Mouse (Mus musculus): ENCODE measurements around the gene Tmem216. TPM values are rescaled to one million over a fixed set of nuclear protein-coding genes. Genes with fewer than 3 reads are reported as not detected.

Tmem216 gene
- polyA plus RNA-seq, 1 experiment from 2014 or later: 23.9 TPM

DNA sequence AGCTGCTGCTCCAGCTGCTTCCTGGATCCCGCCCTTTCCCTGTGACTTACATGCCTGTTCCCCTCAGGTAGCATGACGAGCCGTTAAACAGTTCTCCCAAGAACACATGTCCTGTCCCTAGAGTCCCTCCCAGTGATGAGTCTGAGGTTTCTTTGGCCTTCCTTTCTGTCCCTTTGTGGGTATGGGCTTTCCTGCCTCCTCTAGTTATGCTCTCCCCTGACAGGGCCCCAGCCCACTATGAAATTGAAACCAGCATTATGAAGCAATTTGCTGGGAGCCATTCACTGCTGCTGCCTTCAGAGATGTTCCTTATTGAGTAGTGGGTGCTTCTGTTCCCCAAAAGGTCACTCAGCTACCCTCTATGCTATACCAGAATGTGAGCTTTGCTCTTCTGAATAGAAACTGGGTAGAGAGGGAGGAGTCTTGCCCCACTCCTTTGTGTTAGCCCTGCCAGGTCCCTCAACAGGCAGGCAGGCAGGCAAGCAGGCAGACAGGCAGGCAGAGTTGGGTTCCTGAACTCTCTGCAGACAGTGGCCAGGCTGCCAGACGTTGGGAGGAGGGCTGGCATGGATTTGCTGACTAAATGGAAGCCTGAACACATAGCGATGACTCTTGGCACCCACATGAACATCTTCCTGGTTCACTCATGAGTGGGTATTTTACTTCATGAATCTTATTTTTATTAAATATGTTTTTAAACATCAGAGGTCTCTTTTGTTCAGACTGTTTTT is 33.3 kb upstream of the Tmem216 start:
- no peak for DNase-seq (ENCODE audit: low spot score)
- H3K27me3 ChIP-seq (ENCODE audit: control insufficient read depth, insufficient read depth, low read length): no peaks in the 10 kb centered on the region
- ATAC-seq (ENCODE audit: low FRiP score, low TSS enrichment): no peak
- H3K27ac ChIP-seq (replicated peaks): no peak overlapping the region
- H3K4me1 ChIP-seq (replicated peaks; ENCODE audit: control insufficient read depth, insufficient read depth): no peaks in the 10 kb centered on the region
- WGBS: 57% methylated on average over 5 of the region's 5 CpGs
- H3K9ac ChIP-seq (ENCODE audit: low read length): no peak overlapping the region
- H3K4me3 ChIP-seq (ENCODE audit: low read depth, low read length): no peak overlapping the region
- no peaks in the 10 kb centered on the region for H3K36me3 ChIP-seq (ENCODE audit: control insufficient read depth, insufficient read depth, low read length)
- no peaks in the 10 kb centered on the region for H3K9me3 ChIP-seq (ENCODE audit: control insufficient read depth, low read length)
- no peak for TF ChIP-seq CTCF (IDR thresholded peaks at IDR 0.05; ENCODE audit: low read depth)
- TF ChIP-seq EP300 (optimal IDR thresholded peaks at IDR 0.05): no peak
- H3K4me2 ChIP-seq (replicated peaks; ENCODE audit: low read depth): no peak overlapping the region

DNA sequence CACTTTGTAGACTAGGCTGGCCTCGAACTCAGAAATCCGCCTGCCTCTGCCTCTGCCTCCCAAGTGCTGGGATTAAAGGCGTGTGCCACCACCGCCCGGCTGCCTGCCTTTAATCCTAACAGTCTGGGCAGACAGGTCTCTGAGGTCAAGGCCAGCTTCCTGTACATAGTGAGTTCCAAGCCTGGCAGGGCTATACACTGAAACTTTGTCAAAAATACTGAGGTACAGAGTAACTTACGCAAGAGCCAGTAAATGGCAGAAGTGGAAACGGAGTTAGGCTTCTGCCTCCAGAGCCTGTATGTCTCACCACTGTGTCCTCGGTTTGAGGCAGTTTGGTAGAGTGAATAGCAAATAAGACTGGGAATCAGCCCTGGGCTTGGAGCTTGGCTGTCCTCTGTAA is 31.2 kb upstream of the Tmem216 start:
- H3K4me3 ChIP-seq (ENCODE audit: low read depth, low read length): no peak overlapping the region
- TF ChIP-seq EP300 (optimal IDR thresholded peaks at IDR 0.05): no peak
- no peak for TF ChIP-seq CTCF (IDR thresholded peaks at IDR 0.05; ENCODE audit: low read depth)
- no peak overlapping the region for H3K9ac ChIP-seq (ENCODE audit: low read length)

DNA sequence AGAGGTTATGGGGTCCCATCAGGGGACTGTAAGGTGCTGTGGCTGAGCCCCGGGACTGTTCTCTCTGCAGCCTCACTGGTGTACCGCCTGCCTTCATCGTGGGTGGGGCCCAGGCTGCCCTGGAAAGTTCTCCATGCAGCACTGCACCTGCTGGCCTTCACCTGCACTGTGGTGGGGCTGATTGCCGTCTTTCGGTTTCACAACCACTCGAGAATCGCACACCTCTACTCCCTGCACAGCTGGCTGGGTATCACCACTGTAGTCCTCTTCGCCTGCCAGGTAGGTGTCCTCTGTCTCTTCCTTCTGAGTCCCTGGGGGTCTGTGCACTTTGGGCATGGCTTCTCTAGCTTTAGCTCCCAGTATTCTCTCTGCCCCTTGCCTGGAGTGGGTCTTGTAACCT is 29.1 kb upstream of the Tmem216 start:
- ATAC-seq (ENCODE audit: low FRiP score, low TSS enrichment) (peak; percentile 49; the same call in 1 of the 2 replicates), DNase-seq (ENCODE audit: low spot score) (no peak)
- no peak for TF ChIP-seq CTCF (IDR thresholded peaks at IDR 0.05; ENCODE audit: low read depth)
- TF ChIP-seq EP300 (optimal IDR thresholded peaks at IDR 0.05): no peak
- Histone ChIP-seq H3K36me3 (ENCODE audit: control insufficient read depth, insufficient read depth, low read length) (no peaks in the 10 kb centered on the region), H3K4me2 (replicated peaks; ENCODE audit: low read depth) (no peak overlapping the region), H3K9ac (ENCODE audit: low read length) (no peak overlapping the region), H3K27ac (replicated peaks) (no peak overlapping the region), H3K4me3 (ENCODE audit: low read depth, low read length) (no peak overlapping the region), H3K27me3 (ENCODE audit: control insufficient read depth, insufficient read depth, low read length) (no peaks in the 10 kb centered on the region), H3K9me3 (ENCODE audit: control insufficient read depth, low read length) (no peaks in the 10 kb centered on the region), H3K4me1 (replicated peaks; ENCODE audit: control insufficient read depth, insufficient read depth) (no peaks in the 10 kb centered on the region)
- WGBS: 84% methylated on average over 8 of the region's 8 CpGs

More for the DNA sequence above, 31.2 kb upstream of the Tmem216 start:
- Histone ChIP-seq H3K4me2 (replicated peaks; ENCODE audit: low read depth) (no peak overlapping the region), H3K9me3 (ENCODE audit: control insufficient read depth, low read length) (no peaks in the 10 kb centered on the region), H3K27ac (replicated peaks) (no peak overlapping the region), H3K36me3 (ENCODE audit: control insufficient read depth, insufficient read depth, low read length) (no peaks in the 10 kb centered on the region), H3K4me1 (replicated peaks; ENCODE audit: control insufficient read depth, insufficient read depth) (no peaks in the 10 kb centered on the region), H3K27me3 (ENCODE audit: control insufficient read depth, insufficient read depth, low read length) (no peaks in the 10 kb centered on the region)
- ATAC-seq (ENCODE audit: low FRiP score, low TSS enrichment) (no peak), DNase-seq (ENCODE audit: low spot score) (no peak)
- WGBS: 87% methylated on average over 8 of the region's 8 CpGs

DNA sequence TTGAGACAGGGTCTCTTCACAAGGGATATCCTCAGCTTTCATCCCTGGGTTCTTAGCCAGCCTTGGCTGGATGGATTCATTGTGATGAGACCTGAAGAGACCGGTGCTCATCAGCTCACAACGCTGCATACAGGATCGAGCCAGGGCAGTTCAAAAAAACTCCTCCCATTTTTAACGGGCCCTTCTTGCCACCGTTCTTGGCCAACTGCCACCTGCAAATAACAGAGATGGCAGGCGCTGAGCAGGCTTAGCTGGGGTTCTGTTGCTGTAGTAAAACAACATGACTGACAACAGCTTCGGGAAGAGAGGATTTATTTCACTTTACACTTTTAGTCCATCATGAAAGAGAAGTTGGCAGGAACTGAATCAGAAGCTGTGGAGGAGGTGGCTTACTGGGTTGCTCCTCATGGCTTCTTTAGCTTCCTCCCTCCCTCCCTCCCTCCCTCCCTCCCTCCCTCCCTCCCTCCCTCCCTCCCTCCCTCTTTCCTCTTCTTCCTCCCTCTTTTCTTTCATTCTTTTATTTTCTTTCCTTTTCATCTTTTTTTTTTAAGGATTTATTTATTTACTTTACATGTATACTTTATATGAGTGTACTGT is 27.6 kb upstream of the Tmem216 start:
- ATAC-seq (ENCODE audit: low FRiP score, low TSS enrichment): no peak
- no peak for TF ChIP-seq CTCF (IDR thresholded peaks at IDR 0.05; ENCODE audit: low read depth)
- TF ChIP-seq EP300 (optimal IDR thresholded peaks at IDR 0.05): no peak
- Histone ChIP-seq H3K4me2 (replicated peaks; ENCODE audit: low read depth) (no peak overlapping the region), H3K4me1 (replicated peaks; ENCODE audit: control insufficient read depth, insufficient read depth) (no peaks in the 10 kb centered on the region), H3K9me3 (ENCODE audit: control insufficient read depth, low read length) (no peaks in the 10 kb centered on the region), H3K9ac (ENCODE audit: low read length) (no peak overlapping the region), H3K4me3 (ENCODE audit: low read depth, low read length) (no peak overlapping the region), H3K27ac (replicated peaks) (no peak overlapping the region), H3K36me3 (ENCODE audit: control insufficient read depth, insufficient read depth, low read length) (no peaks in the 10 kb centered on the region), H3K27me3 (ENCODE audit: control insufficient read depth, insufficient read depth, low read length) (no peaks in the 10 kb centered on the region)
- DNase-seq (ENCODE audit: low spot score): no peak
- WGBS: 59% methylated on average over 7 of the region's 7 CpGs

DNA sequence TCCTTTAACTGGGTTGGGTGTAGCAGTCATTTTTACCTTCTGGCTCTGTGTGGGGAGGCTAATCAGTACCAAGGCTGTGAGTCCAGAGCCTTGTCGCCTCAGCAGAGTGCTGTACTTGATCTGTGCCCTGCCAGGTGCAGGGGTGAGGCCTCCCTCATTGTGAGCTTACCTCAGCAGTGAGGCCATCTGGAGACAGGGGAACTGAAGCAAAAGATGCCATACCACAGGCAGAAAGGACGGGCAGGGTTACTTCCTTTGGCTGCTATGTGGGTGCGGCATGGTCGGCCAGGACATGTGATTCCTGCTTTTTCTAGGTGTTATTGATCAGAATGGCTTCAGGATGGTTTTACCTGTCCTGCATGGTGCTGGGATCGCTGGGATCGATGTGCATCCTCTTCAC is 25.9 kb upstream of the Tmem216 start:
- TF ChIP-seq CTCF (IDR thresholded peaks at IDR 0.05; ENCODE audit: low read depth) (no peak), EP300 (optimal IDR thresholded peaks at IDR 0.05) (no peak)
- no peaks in the 10 kb centered on the region for H3K9me3 ChIP-seq (ENCODE audit: control insufficient read depth, low read length)
- H3K9ac ChIP-seq (ENCODE audit: low read length): no peak overlapping the region
- H3K4me3 ChIP-seq (ENCODE audit: low read depth, low read length): no peak overlapping the region
- DNase-seq (ENCODE audit: low spot score) (no peak), ATAC-seq (ENCODE audit: low FRiP score, low TSS enrichment) (no peak)
- H3K27me3 ChIP-seq (ENCODE audit: control insufficient read depth, insufficient read depth, low read length): no peaks in the 10 kb centered on the region
- H3K4me1 ChIP-seq (replicated peaks; ENCODE audit: control insufficient read depth, insufficient read depth): no peaks in the 10 kb centered on the region
- no peak overlapping the region for H3K4me2 ChIP-seq (replicated peaks; ENCODE audit: low read depth)
- 87% methylated on average over 6 of the region's 6 CpGs for WGBS
- H3K36me3 ChIP-seq (ENCODE audit: control insufficient read depth, insufficient read depth, low read length): no peaks in the 10 kb centered on the region
- no peak overlapping the region for H3K27ac ChIP-seq (replicated peaks)

DNA sequence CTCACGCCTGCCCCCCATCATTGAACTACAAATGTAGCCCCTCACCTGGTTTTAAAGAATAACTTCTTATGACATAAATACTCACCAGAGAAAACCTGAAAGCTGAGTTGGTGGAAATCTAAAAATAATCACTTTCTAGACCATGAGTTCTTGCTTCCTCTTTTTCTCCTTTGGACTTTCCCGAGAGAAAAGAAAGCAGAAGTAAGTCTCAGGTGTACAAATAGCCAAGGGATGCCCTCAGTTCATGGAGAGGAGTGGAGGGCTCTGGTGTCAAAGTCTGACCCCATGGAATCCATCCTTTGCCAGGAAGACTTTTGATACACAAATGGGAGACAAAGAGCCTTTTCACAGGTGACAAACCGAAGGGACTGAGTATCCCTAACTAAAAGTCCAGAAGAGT is 24.7 kb upstream of the Tmem216 start:
- no peak overlapping the region for H3K4me3 ChIP-seq (ENCODE audit: low read depth, low read length)
- no peaks in the 10 kb centered on the region for H3K27me3 ChIP-seq (ENCODE audit: control insufficient read depth, insufficient read depth, low read length)
- DNase-seq (ENCODE audit: low spot score) (no peak), ATAC-seq (ENCODE audit: low FRiP score, low TSS enrichment) (no peak)
- no peak overlapping the region for H3K9ac ChIP-seq (ENCODE audit: low read length)
- no peak overlapping the region for H3K4me2 ChIP-seq (replicated peaks; ENCODE audit: low read depth)
- H3K36me3 ChIP-seq (ENCODE audit: control insufficient read depth, insufficient read depth, low read length): no peaks in the 10 kb centered on the region
- WGBS: 81% methylated on average over 3 of the region's 3 CpGs
- TF ChIP-seq EP300 (optimal IDR thresholded peaks at IDR 0.05): no peak
- TF ChIP-seq CTCF (IDR thresholded peaks at IDR 0.05; ENCODE audit: low read depth): no peak
- no peaks in the 10 kb centered on the region for H3K9me3 ChIP-seq (ENCODE audit: control insufficient read depth, low read length)
- no peaks in the 10 kb centered on the region for H3K4me1 ChIP-seq (replicated peaks; ENCODE audit: control insufficient read depth, insufficient read depth)
- H3K27ac ChIP-seq (replicated peaks): no peak overlapping the region
